Mouse (Mus musculus) heart, adult 11 months (tissue): ENCODE measurements around the gene Senp7.

Experiments
- DNase-seq: peaks from one replicate; pipeline ENCODE4 v3.0.0; 2022

Gene Senp7

GRCm38 (mm10) chr16:56139921-56140320, 91.8 kb downstream of the Senp7 start:
- no peak for DNase-seq

- no peak for DNase-seq
Measured at GRCm38 (mm10) chr16:56144876-56145555, 96.9 kb downstream of the Senp7 start.

- DNase-seq, result no peak
Measured at GRCm38 (mm10) chr16:56147679-56148078, 99.5 kb downstream of the Senp7 start.

GRCm38 (mm10) chr16:56163466-56163865, 115.3 kb downstream of the Senp7 start:
- peak; percentile 94 for DNase-seq

GRCm38 (mm10) chr16:56170247-56170646, 122.1 kb downstream of the Senp7 start:
- DNase-seq, result no peak

- peak; percentile 75 for DNase-seq
Measured at GRCm38 (mm10) chr16:56175867-56176581, 127.9 kb downstream of the Senp7 start.

- no peak for DNase-seq
Measured at GRCm38 (mm10) chr16:56186863-56187262, 138.7 kb downstream of the Senp7 start.

- DNase-seq, result peak; percentile 78
Measured at GRCm38 (mm10) chr16:56188198-56188597, 140.1 kb downstream of the Senp7 start.

GRCm38 (mm10) chr16:56204051-56204450, 155.9 kb downstream of the Senp7 start, which contains the start of gene Impg2:
Gene Impg2, plus strand, starts transcription at chr16:56204313.
- DNase-seq, result no peak

GRCm38 (mm10) chr16:56212740-56213139, 164.6 kb downstream of the Senp7 start:
- no peak for DNase-seq

- DNase-seq, result no peak
Measured at GRCm38 (mm10) chr16:56227686-56228085, 179.5 kb downstream of the Senp7 start.

- DNase-seq, result no peak
Measured at GRCm38 (mm10) chr16:56229455-56229854, 181.3 kb downstream of the Senp7 start.

GRCm38 (mm10) chr16:56231300-56231699, 183.2 kb downstream of the Senp7 start:
- no peak for DNase-seq

GRCm38 (mm10) chr16:56232736-56233135, 184.6 kb downstream of the Senp7 start:
- peak; percentile 93 for DNase-seq
